Mouse (Mus musculus) gastrocnemius, adult 2 months (tissue): ENCODE results near the gene Erf. TPM values are rescaled to one million over a fixed set of nuclear protein-coding genes. Genes with fewer than 3 reads are reported as not detected.

Source experiments
- DNase-seq: peaks from one replicate; pipeline ENCODE4 v3.0.0; 2022
- H3K27ac ChIP-seq: fragments of 200-600 bp; 2 replicates; pipeline ENCODE4 v1.8.1; 2022; ENCODE audit warnings: mild to moderate bottlenecking
- H3K4me3 ChIP-seq: fragments of 200-600 bp; 2 replicates; pipeline ENCODE4 v1.8.1; 2022; ENCODE audit warnings: mild to moderate bottlenecking, moderate library complexity
- CTCF ChIP-seq: fragments of 200-600 bp; IDR thresholded peaks from 2 replicates; pipeline ENCODE4 v1.8.1; 2022; ENCODE audit warnings: antibody characterized with exemption, mild to moderate bottlenecking, moderate library complexity
- intact Hi-C: fragments of 180-260 bp; cut with DNase I; formaldehyde crosslinking; loops from one replicate; pipeline ENCODE4 v1.15.1; 2025
- total RNA-seq, 2 experiments: library from RNA; stranded (reverse); gene quantifications; 2 replicates each; pipeline ENCODE4 v1.2.3; 2021

Erf gene
- total RNA-seq, 2 experiments from 2014 or later: 5.4 to 7.4 TPM

GRCm38 (mm10) chr7:25221102-25221883 lies 29.3 kb downstream of the Erf start, which contains the start of gene Zfp526:
Gene Zfp526, plus strand, starts transcription at chr7:25221425.
- Histone ChIP-seq H3K27ac (peak within 1 kb of the TSS; percentile 95), H3K4me3 (peak within 1 kb of the TSS; percentile 83)
- intact Hi-C loops: loop anchor here (2.0 kb wide), 2 partner anchors 16 to 144 kb away; partner anchors contain the start of gene Gsk3a
- no peak for TF ChIP-seq CTCF
- peak; percentile 99 for DNase-seq

DNA sequence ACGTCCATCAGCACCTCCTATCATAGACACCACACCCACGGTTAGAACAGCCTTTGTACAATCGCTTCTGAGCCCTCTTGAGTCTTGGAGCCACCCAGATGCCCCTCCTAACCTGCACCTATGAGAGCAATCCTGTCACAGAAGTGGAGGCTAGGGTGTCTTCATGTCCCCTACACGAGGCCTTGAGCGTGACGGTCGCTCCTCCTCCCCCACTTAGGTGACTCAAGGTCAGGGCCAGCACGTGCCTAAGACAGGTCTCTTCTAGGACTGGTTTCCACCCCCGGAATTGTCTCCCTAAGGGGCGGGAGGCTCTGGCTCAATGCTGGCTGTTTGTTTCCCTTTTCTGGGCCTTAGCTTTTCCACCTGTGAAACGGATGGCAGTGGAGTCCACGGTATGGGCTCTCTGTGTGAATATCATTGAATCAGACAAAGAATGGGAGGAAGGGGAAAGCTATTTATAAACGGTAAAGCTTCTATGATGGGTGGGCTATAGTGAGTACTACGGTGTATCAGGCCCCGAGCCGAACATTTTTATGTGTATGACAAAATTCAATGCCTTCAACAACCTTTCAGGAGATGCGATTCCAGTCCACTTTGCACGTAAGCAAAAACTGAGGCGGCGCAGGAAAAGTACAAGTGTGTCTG lies 30.0 kb downstream of the Erf start, which contains the start of gene Dedd2:
Gene Dedd2, minus strand, starts transcription at position 159 of the 645 bp plus-strand sequence.
- intact Hi-C loops: loop anchor here (2.0 kb wide), 2 partner anchors 16 to 144 kb away; partner anchors contain the start of gene Gsk3a
- Histone ChIP-seq H3K4me3 (peak within 1 kb of the TSS; percentile 83), H3K27ac (peak within 1 kb of the TSS; percentile 95)
- peak; percentile 53 for DNase-seq
- TF ChIP-seq CTCF: no peak

DNA sequence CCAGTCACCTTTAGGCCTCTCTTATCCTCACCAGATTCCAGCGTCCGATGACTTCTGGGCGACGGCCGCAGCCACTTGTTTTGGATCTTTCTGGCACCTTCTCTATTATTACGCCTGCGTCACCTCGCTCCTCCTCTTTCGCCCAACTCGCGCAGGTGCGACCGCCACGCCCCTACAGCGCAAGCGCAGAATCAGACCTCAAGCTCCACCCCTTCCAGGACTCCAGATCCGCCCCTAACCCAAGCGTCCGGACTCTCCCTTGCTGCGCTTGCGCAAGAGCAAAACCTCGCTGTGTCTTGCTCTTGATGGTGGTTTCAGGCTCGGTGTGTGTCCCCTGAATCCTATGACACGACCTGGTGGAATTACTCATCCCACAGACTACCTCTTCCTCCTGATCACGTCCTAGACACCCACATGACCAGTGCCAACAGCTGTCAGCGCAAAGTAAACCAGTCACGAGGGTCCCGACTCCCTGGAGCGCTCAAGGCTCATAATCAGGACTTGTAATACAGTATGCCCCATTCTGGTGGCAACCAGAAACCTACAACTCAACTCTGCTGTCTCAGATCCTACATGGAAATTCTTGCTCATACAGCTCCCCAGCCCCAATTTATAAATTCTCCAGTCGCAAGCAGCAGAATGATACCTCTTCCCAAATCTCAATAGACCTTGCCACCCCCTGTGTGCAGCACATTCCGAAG lies 30.7 kb downstream of the Erf start:
- TF ChIP-seq CTCF: no peak
- intact Hi-C loops: loop anchor here (2.0 kb wide), 2 partner anchors 17 to 143 kb away; partner anchors contain the start of gene Gsk3a
- peak; percentile 97 for DNase-seq
- Histone ChIP-seq H3K4me3 (peak overlapping the region; percentile 83), H3K27ac (peak overlapping the region; percentile 95)

DNA sequence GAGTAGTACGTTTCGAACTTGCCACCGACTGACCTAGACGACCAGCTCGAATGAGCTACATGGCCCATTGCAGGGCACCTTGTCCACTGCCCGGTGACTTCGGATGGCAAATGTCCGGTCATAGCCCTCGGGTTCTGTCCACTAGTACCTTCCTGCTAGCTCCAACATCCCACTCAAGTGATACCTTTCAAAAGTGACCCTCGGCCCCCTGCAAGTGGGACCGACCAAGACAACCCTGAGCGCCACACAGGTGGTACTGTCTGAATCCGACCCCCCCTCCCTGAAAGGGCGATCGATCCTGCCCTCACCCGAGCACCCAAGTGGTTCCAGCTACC lies 31.2 kb downstream of the Erf start:
- intact Hi-C loops: no loop called here
- TF ChIP-seq CTCF: no peak
- Histone ChIP-seq H3K27ac (peak overlapping the region; percentile 95), H3K4me3 (peak overlapping the region; percentile 83)
- no peak for DNase-seq

- peak overlapping the region; percentile 83 for H3K4me3 ChIP-seq
- H3K27ac ChIP-seq: peak overlapping the region; percentile 95
- peak; percentile 23; the same call in 1 of the 2 replicates for TF ChIP-seq CTCF
- DNase-seq: peak; percentile 62
- intact Hi-C loops: no loop called here
Observed at GRCm38 (mm10) chr7:25218705-25219415, 31.7 kb downstream of the Erf start.

- Histone ChIP-seq H3K4me3 (peak overlapping the region; percentile 83; the same call in 1 of the 2 replicates), H3K27ac (0 out of 2 replicates have a peak overlapping the region, but pooled peaks have one; percentile 95)
- TF ChIP-seq CTCF: no peak
- intact Hi-C loops: no loop called here
- no peak for DNase-seq
Observed at GRCm38 (mm10) chr7:25217653-25218395, 32.7 kb downstream of the Erf start.

DNA sequence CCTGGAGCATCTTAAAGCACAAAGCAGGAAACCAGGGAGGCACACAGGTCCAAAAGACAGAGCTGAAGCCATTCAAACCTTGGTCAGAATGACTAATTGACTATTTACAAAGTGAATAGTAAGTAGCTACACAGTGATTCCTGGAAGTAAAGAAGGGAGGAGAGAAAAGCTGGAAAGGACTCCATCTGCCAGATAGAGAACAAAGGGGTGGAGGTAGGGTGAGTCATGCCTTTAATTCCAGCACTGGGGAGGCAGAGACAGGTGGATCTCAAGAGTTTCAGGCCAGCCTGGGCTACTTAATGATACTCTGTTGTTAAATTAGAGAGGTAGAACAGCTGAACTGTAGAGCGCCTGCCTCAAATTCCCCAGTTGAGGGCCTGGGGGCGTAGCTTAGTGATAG lies 36.4 kb downstream of the Erf start:
- DNase-seq: no peak
- Histone ChIP-seq H3K27ac (no peak overlapping the region), H3K4me3 (no peak overlapping the region)
- intact Hi-C loops: no loop called here
- TF ChIP-seq CTCF: no peak

- Histone ChIP-seq H3K27ac (no peak overlapping the region), H3K4me3 (no peak overlapping the region)
- DNase-seq: no peak
- TF ChIP-seq CTCF: no peak
- intact Hi-C loops: no loop called here
Observed at GRCm38 (mm10) chr7:25213099-25213498, 37.5 kb downstream of the Erf start.

DNA sequence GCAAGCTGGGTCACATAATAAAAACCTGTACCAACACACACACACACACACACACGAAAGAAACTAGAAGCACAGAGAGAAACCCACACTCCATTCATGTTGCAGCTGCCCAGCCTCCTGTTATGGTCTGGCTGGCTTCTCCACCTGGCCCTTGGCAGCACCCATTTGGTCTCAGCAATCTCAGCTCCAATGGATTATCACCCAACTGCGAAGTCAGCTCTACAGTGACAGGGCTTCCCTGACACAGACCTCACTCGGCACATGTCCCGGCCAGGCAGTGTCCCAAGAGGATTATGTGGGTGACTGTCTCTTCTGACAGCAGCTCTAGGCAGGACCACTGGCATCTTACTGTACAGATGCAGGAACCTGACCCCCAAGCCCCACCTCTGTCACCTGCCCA lies 40.1 kb downstream of the Erf start:
- DNase-seq: peak; percentile 94
- intact Hi-C loops: no loop called here
- no peak for TF ChIP-seq CTCF
- H3K4me3 ChIP-seq: no peak overlapping the region
- H3K27ac ChIP-seq: peak overlapping the region; percentile 20; the same call in 1 of the 2 replicates

GRCm38 (mm10) chr7:25209161-25209622 lies 41.4 kb downstream of the Erf start:
- intact Hi-C loops: no loop called here
- no peak overlapping the region for H3K4me3 ChIP-seq
- H3K27ac ChIP-seq: no peak overlapping the region
- TF ChIP-seq CTCF: no peak
- no peak for DNase-seq

GRCm38 (mm10) chr7:25206094-25206830 lies 44.3 kb downstream of the Erf start:
- no peak for TF ChIP-seq CTCF
- peak; percentile 67 for DNase-seq
- H3K27ac ChIP-seq: no peak overlapping the region
- intact Hi-C loops: no loop called here
- no peak overlapping the region for H3K4me3 ChIP-seq
